Mouse (Mus musculus): ENCODE measurements around the gene Fam129a. TPM values are rescaled to one million over a fixed set of nuclear protein-coding genes. Genes with fewer than 3 reads are reported as not detected.
"Not testable (repeated sequence)": the region's sequence is repeated elsewhere in the genome, so short reads cannot be mapped to it uniquely, and the experiment has no call there.

The Fam129a gene
- polyA plus RNA-seq, 1 experiment from 2014 or later, result 4.7 TPM

GRCm38 (mm10) chr1:151679883-151680613 lies 109.1 kb downstream of the Fam129a start:
- Histone ChIP-seq H3K36me3 (no peaks in the 10 kb centered on the region), H3K9me3 (no peaks in the 10 kb centered on the region), H3K4me2 (replicated peaks) (no peak overlapping the region), H3K27ac (no peak overlapping the region), H3K27me3 (replicated peaks) (no peaks in the 10 kb centered on the region), H3K4me3 (no peak overlapping the region), H3K9ac (no peak overlapping the region), H3K4me1 (0 out of 2 replicates have a peak, but pooled peaks cover 1% of the 10 kb centered on the region)
- 93% methylated on average over 4 of the region's 4 CpGs for WGBS
- no peak for ATAC-seq (ENCODE audit: low FRiP score, low read depth)

GRCm38 (mm10) chr1:151680971-151681370 lies 110.0 kb downstream of the Fam129a start:
- H3K27ac ChIP-seq, result no peak overlapping the region
- H3K4me2 ChIP-seq (replicated peaks), result no peak overlapping the region
- H3K4me3 ChIP-seq, result no peak overlapping the region
- ATAC-seq (ENCODE audit: low FRiP score, low read depth), result no peak
- 91% methylated on average over 3 of the region's 3 CpGs for WGBS
- H3K27me3 ChIP-seq (replicated peaks), result no peaks in the 10 kb centered on the region
- no peaks in the 10 kb centered on the region for H3K9me3 ChIP-seq
- no peak overlapping the region for H3K9ac ChIP-seq
- H3K36me3 ChIP-seq, result no peaks in the 10 kb centered on the region
- H3K4me1 ChIP-seq, result peaks cover 8% of the 10 kb centered on the region; the same call in 1 of the 2 replicates

- H3K9me3 ChIP-seq, result no peaks in the 10 kb centered on the region
- WGBS, result 93% methylated on average over 6 of the region's 6 CpGs
- no peak overlapping the region for H3K4me2 ChIP-seq (replicated peaks)
- no peaks in the 10 kb centered on the region for H3K27me3 ChIP-seq (replicated peaks)
- H3K4me3 ChIP-seq, result no peak overlapping the region
- H3K36me3 ChIP-seq, result no peaks in the 10 kb centered on the region
- H3K9ac ChIP-seq, result no peak overlapping the region
- no peak for ATAC-seq (ENCODE audit: low FRiP score, low read depth)
- H3K27ac ChIP-seq, result no peak overlapping the region
- H3K4me1 ChIP-seq, result peaks cover 9% of the 10 kb centered on the region; the same call in 1 of the 2 replicates
These were observed 111.9 kb downstream of the Fam129a start for GRCm38 (mm10) chr1:151682896-151683295.

- Histone ChIP-seq H3K4me3 (no peak overlapping the region), H3K4me2 (replicated peaks) (no peak overlapping the region), H3K27me3 (replicated peaks) (no peaks in the 10 kb centered on the region), H3K9me3 (no peaks in the 10 kb centered on the region), H3K36me3 (no peaks in the 10 kb centered on the region), H3K4me1 (peaks cover 9% of the 10 kb centered on the region; the same call in 1 of the 2 replicates), H3K27ac (no peak overlapping the region), H3K9ac (no peak overlapping the region)
- ATAC-seq (ENCODE audit: low FRiP score, low read depth), result no peak
- 62% methylated on average over 7 of the region's 7 CpGs for WGBS
These were observed 113.5 kb downstream of the Fam129a start for GRCm38 (mm10) chr1:151684451-151684892.

- Histone ChIP-seq H3K4me1 (peaks cover 9% of the 10 kb centered on the region; the same call in 1 of the 2 replicates), H3K9me3 (no peaks in the 10 kb centered on the region), H3K27me3 (replicated peaks) (no peaks in the 10 kb centered on the region), H3K4me3 (no peak overlapping the region), H3K27ac (no peak overlapping the region), H3K9ac (no peak overlapping the region), H3K36me3 (no peaks in the 10 kb centered on the region), H3K4me2 (replicated peaks) (no peak overlapping the region)
- no peak for ATAC-seq (ENCODE audit: low FRiP score, low read depth)
- 85% methylated on average over 5 of the region's 5 CpGs for WGBS
These were observed 114.0 kb downstream of the Fam129a start for GRCm38 (mm10) chr1:151684978-151685377.

GRCm38 (mm10) chr1:151685666-151686309 lies 114.8 kb downstream of the Fam129a start:
- no peak overlapping the region for H3K4me2 ChIP-seq (replicated peaks)
- ATAC-seq (ENCODE audit: low FRiP score, low read depth), result no peak
- H3K36me3 ChIP-seq, result no peaks in the 10 kb centered on the region
- no peak overlapping the region for H3K9ac ChIP-seq
- WGBS, result 23% methylated on average over 12 of the region's 12 CpGs
- peaks cover 9% of the 10 kb centered on the region; the same call in 1 of the 2 replicates for H3K4me1 ChIP-seq
- H3K27me3 ChIP-seq (replicated peaks), result no peaks in the 10 kb centered on the region
- no peak overlapping the region for H3K27ac ChIP-seq
- H3K9me3 ChIP-seq, result no peaks in the 10 kb centered on the region
- no peak overlapping the region for H3K4me3 ChIP-seq

- no peak for ATAC-seq (ENCODE audit: low FRiP score, low read depth)
- Histone ChIP-seq H3K9me3 (no peaks in the 10 kb centered on the region), H3K9ac (no peak overlapping the region), H3K27me3 (replicated peaks) (no peaks in the 10 kb centered on the region), H3K4me1 (peaks cover 9% of the 10 kb centered on the region; the same call in 1 of the 2 replicates), H3K4me3 (no peak overlapping the region), H3K36me3 (no peaks in the 10 kb centered on the region), H3K27ac (no peak overlapping the region), H3K4me2 (replicated peaks) (no peak overlapping the region)
- WGBS, result 69% methylated on average over 8 of the region's 8 CpGs
These were observed 115.7 kb downstream of the Fam129a start for GRCm38 (mm10) chr1:151686696-151687095.

GRCm38 (mm10) chr1:151689032-151689431 lies 118.0 kb downstream of the Fam129a start:
- no peak overlapping the region for H3K4me3 ChIP-seq
- no peaks in the 10 kb centered on the region for H3K27me3 ChIP-seq (replicated peaks)
- H3K36me3 ChIP-seq, result no peaks in the 10 kb centered on the region
- peaks cover 9% of the 10 kb centered on the region; the same call in 1 of the 2 replicates for H3K4me1 ChIP-seq
- no peak for ATAC-seq (ENCODE audit: low FRiP score, low read depth)
- WGBS, result 82% methylated on average over 5 of the region's 5 CpGs
- H3K4me2 ChIP-seq (replicated peaks), result no peak overlapping the region
- no peaks in the 10 kb centered on the region for H3K9me3 ChIP-seq
- no peak overlapping the region for H3K27ac ChIP-seq
- no peak overlapping the region for H3K9ac ChIP-seq

GRCm38 (mm10) chr1:151689561-151689960 lies 118.6 kb downstream of the Fam129a start:
- Histone ChIP-seq H3K4me1 (peaks cover 9% of the 10 kb centered on the region; the same call in 1 of the 2 replicates), H3K4me3 (no peak overlapping the region), H3K27ac (no peak overlapping the region), H3K27me3 (replicated peaks) (no peaks in the 10 kb centered on the region), H3K9ac (no peak overlapping the region), H3K4me2 (replicated peaks) (no peak overlapping the region), H3K9me3 (no peaks in the 10 kb centered on the region), H3K36me3 (no peaks in the 10 kb centered on the region)
- no peak for ATAC-seq (ENCODE audit: low FRiP score, low read depth)
- WGBS, result 76% methylated on average over 8 of the region's 8 CpGs

GRCm38 (mm10) chr1:151690061-151690460 lies 119.1 kb downstream of the Fam129a start:
- no peak for ATAC-seq (ENCODE audit: low FRiP score, low read depth)
- 89% methylated on average over 6 of the region's 6 CpGs for WGBS
- no peaks in the 10 kb centered on the region for H3K27me3 ChIP-seq (replicated peaks)
- peaks cover 8% of the 10 kb centered on the region; the same call in 1 of the 2 replicates for H3K4me1 ChIP-seq
- H3K36me3 ChIP-seq, result no peaks in the 10 kb centered on the region
- no peak overlapping the region for H3K4me2 ChIP-seq (replicated peaks)
- no peaks in the 10 kb centered on the region for H3K9me3 ChIP-seq
- H3K9ac ChIP-seq, result no peak overlapping the region
- H3K27ac ChIP-seq, result no peak overlapping the region
- no peak overlapping the region for H3K4me3 ChIP-seq

GRCm38 (mm10) chr1:151690583-151691193 lies 119.7 kb downstream of the Fam129a start:
- Histone ChIP-seq H3K27ac (no peak overlapping the region), H3K4me2 (replicated peaks) (no peak overlapping the region), H3K9me3 (no peaks in the 10 kb centered on the region), H3K36me3 (no peaks in the 10 kb centered on the region), H3K4me3 (no peak overlapping the region), H3K4me1 (peaks cover 4% of the 10 kb centered on the region; the same call in 1 of the 2 replicates), H3K27me3 (replicated peaks) (no peaks in the 10 kb centered on the region), H3K9ac (no peak overlapping the region)
- 86% methylated on average over 7 of the region's 7 CpGs for WGBS
- no peak for ATAC-seq (ENCODE audit: low FRiP score, low read depth)

GRCm38 (mm10) chr1:151692867-151693266 lies 121.9 kb downstream of the Fam129a start:
- H3K9me3 ChIP-seq; H3K9ac ChIP-seq; H3K4me2 ChIP-seq (replicated peaks); H3K4me3 ChIP-seq; H3K4me1 ChIP-seq; H3K27ac ChIP-seq; ATAC-seq (ENCODE audit: low FRiP score, low read depth); H3K27me3 ChIP-seq (replicated peaks); H3K36me3 ChIP-seq: not testable (repeated sequence)
- 75% methylated on average over 6 of the region's 6 CpGs for WGBS

Measured in neural tube, embryonic 12.5 days (tissue).